Mouse (Mus musculus) stomach, postnatal 0 days (tissue): ENCODE results near the gene Sco2.

Source experiments
- CTCF ChIP-seq: IDR thresholded peaks from 2 replicates; pipeline ENCODE4 v1.5.1; 2016; ENCODE audit warnings: antibody characterized with exemption, low read depth, mild to moderate bottlenecking, moderate library complexity
- EP300 ChIP-seq: optimal IDR thresholded peaks from 2 replicates; pipeline ENCODE3; 2016; ENCODE audit warnings: antibody characterized with exemption

GRCm38 (mm10) chr15:89353837-89354236, 19.8 kb downstream of the Sco2 start:
- no peak for TF ChIP-seq CTCF
- no peak for TF ChIP-seq EP300
